Mouse (Mus musculus): Measurements from ENCODE around the gene Yy1. TPM values are rescaled to one million over a fixed set of nuclear protein-coding genes. Genes with fewer than 3 reads are reported as not detected.
A peak's percentile ranks its signal among the peaks of the same experiment; 100 is the strongest.

Gene Yy1
- polyA plus RNA-seq, 1 experiment = 13.9 TPM

DNA sequence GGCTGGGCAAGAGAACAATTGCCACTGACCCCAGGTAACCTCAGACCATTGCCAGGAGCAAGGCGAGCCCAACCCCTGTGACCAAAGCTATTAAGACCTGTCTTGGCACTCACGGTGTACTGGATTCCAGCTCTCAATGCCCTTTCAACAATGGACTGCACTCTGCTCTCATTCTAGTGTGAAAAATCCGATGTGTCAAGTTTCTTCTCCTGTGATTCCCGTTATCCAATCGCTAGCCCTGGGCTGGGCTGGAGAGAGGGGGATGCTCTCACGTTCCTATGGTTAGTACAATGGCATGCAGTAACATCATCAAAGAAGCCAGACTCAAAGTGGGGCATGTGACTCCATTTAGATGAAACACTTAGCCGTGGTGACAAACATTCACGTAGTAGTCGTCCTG, 41.0 kb upstream of the Yy1 start:
- Histone ChIP-seq H3K79me3 (ENCODE audit: low read depth) (no peaks in the 10 kb centered on the region), H3K4me3 (ENCODE audit: insufficient read depth, poor library complexity, severe bottlenecking) (no peak overlapping the region), H3ac (ENCODE audit: control insufficient read depth, insufficient read length, low read depth) (no peak overlapping the region), H3K36me3 (ENCODE audit: control insufficient read depth, insufficient read depth) (no peaks in the 10 kb centered on the region), H3K79me2 (ENCODE audit: control insufficient read depth, insufficient read depth) (no peaks in the 10 kb centered on the region), H3K27me3 (ENCODE audit: control insufficient read depth, insufficient read depth, insufficient read length) (peaks cover 8% of the 10 kb centered on the region)
- TF ChIP-seq USF1 (IDR thresholded peaks at IDR 0.05; ENCODE audit: low read depth) (peak; percentile 61), MYOD1 (IDR thresholded peaks at IDR 0.05; ENCODE audit: control insufficient read depth, insufficient read length, low read depth) (no peak)

DNA sequence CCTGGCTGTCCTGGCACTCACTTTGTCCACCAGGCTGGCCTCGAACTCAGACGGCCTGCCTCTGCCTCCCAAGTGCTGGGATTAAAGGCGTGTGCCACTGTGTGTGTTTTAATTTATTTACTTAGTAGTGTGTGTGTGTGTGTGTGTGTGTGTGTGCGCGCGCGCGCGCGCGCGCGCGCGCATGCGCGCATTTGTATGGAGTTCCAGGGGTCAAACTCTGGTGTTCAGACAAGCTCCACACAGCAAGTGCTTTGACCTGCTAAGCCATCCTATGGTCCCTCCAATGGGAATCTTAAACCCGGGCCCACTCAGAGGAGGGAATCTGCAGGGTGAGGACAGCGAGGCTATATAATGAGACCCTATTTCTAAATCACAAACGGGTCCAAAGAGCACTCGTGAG, 37.6 kb upstream of the Yy1 start:
- peaks cover 8% of the 10 kb centered on the region for H3K27me3 ChIP-seq (ENCODE audit: control insufficient read depth, insufficient read depth, insufficient read length)
- H3K79me2 ChIP-seq (ENCODE audit: control insufficient read depth, insufficient read depth) = no peaks in the 10 kb centered on the region
- no peaks in the 10 kb centered on the region for H3K79me3 ChIP-seq (ENCODE audit: low read depth)
- no peak for TF ChIP-seq MYOG (IDR thresholded peaks at IDR 0.05; ENCODE audit: control insufficient read depth, extremely low read depth, insufficient read length)
- TF ChIP-seq CEBPB (IDR thresholded peaks at IDR 0.05; ENCODE audit: low read depth) = no peak
- H3K4me3 ChIP-seq (ENCODE audit: insufficient read depth, poor library complexity, severe bottlenecking) = no peak overlapping the region
- H3ac ChIP-seq (ENCODE audit: control insufficient read depth, insufficient read length, low read depth) = no peak overlapping the region
- no peaks in the 10 kb centered on the region for H3K36me3 ChIP-seq (ENCODE audit: control insufficient read depth, insufficient read depth)

GRCm38 (mm10) chr12:108756611-108757010, 36.2 kb upstream of the Yy1 start:
- Histone ChIP-seq H3K4me3 (ENCODE audit: insufficient read depth, poor library complexity, severe bottlenecking) (no peak overlapping the region), H3K79me2 (ENCODE audit: control insufficient read depth, insufficient read depth) (no peaks in the 10 kb centered on the region), H3K27me3 (ENCODE audit: control insufficient read depth, insufficient read depth, insufficient read length) (peaks cover 3% of the 10 kb centered on the region), H3ac (ENCODE audit: control insufficient read depth, insufficient read length, low read depth) (no peak overlapping the region), H3K79me3 (ENCODE audit: low read depth) (no peaks in the 10 kb centered on the region), H3K36me3 (ENCODE audit: control insufficient read depth, insufficient read depth) (no peaks in the 10 kb centered on the region)
- TF ChIP-seq CTCF (IDR thresholded peaks at IDR 0.05; ENCODE audit: control insufficient read depth, insufficient read depth, insufficient read length) = no peak

DNA sequence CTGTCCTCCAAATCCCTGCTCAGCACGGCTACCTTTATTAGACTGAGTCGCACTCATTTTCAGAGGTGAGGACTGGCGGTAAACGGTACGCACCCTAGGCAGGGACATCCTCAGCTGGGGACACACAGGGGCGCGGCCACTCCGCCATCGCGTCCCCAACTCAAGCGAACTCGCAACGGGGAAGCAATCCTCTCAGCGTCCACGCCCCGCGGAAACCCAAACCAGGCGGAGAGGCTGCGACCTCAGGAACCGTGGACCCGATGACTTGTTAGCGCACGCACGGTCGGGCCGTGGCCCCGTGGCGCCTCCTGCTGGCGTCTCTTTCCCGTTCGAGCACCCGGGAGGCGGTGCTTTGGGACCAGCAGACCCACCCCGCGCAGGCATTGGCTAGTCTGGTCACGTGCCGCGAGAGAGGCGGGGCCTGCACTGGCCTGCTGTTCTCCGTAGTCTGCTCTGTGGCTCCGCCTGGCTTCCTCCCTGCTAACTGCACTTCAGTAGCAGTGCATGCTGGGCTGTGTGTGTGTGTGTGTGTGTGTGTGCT, 35.0 kb upstream of the Yy1 start:
- peak overlapping the region; percentile 18 for H3K4me3 ChIP-seq (ENCODE audit: insufficient read depth, poor library complexity, severe bottlenecking)
- no peaks in the 10 kb centered on the region for H3K79me3 ChIP-seq (ENCODE audit: low read depth)
- H3K36me3 ChIP-seq (ENCODE audit: control insufficient read depth, insufficient read depth) = no peaks in the 10 kb centered on the region
- no peaks in the 10 kb centered on the region for H3K79me2 ChIP-seq (ENCODE audit: control insufficient read depth, insufficient read depth)
- H3ac ChIP-seq (ENCODE audit: control insufficient read depth, insufficient read length, low read depth) = peak overlapping the region; percentile 58
- H3K27me3 ChIP-seq (ENCODE audit: control insufficient read depth, insufficient read depth, insufficient read length) = no peaks in the 10 kb centered on the region
- TF ChIP-seq USF1 (IDR thresholded peaks at IDR 0.05; ENCODE audit: low read depth) (peak; percentile 94), CTCF (IDR thresholded peaks at IDR 0.05; ENCODE audit: control insufficient read depth, insufficient read depth, insufficient read length) (peak; percentile 90), MYOD1 (IDR thresholded peaks at IDR 0.05; ENCODE audit: control insufficient read depth, insufficient read length, low read depth) (no peak)

DNA sequence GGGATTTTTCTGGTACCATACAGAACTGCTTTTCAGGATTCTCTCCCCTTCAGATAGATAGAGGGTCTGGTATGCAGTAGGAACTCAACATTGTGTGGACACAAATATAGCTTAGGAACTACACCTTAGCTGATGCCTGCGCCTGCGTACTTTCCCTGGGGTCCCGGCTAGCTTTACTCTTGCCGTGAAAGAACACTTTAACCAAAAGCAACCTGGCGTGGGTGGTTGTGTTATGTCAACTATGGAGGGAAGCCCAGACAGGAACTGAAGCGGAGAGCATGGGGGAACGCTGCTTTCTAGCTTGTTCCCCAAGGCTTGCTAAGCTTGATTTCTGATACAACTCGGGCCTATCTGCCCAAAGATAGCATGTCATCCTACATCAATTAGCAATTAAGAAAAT, 34.5 kb upstream of the Yy1 start:
- no peak overlapping the region for H3K4me3 ChIP-seq (ENCODE audit: insufficient read depth, poor library complexity, severe bottlenecking)
- no peaks in the 10 kb centered on the region for H3K79me2 ChIP-seq (ENCODE audit: control insufficient read depth, insufficient read depth)
- no peaks in the 10 kb centered on the region for H3K36me3 ChIP-seq (ENCODE audit: control insufficient read depth, insufficient read depth)
- no peak for TF ChIP-seq CEBPB (IDR thresholded peaks at IDR 0.05; ENCODE audit: low read depth)
- no peak for TF ChIP-seq MYOD1 (IDR thresholded peaks at IDR 0.05; ENCODE audit: control insufficient read depth, insufficient read length, low read depth)
- no peak for TF ChIP-seq FOSL1 (IDR thresholded peaks at IDR 0.05; ENCODE audit: insufficient read depth, low read length, poor library complexity, severe bottlenecking)
- TF ChIP-seq MYOG (IDR thresholded peaks at IDR 0.05; ENCODE audit: control insufficient read depth, extremely low read depth, insufficient read length) = no peak
- no peak for TF ChIP-seq MAX (IDR thresholded peaks at IDR 0.05)
- no peak for TF ChIP-seq CTCF (IDR thresholded peaks at IDR 0.05; ENCODE audit: control insufficient read depth, insufficient read depth, insufficient read length)
- no peak for TF ChIP-seq USF1 (IDR thresholded peaks at IDR 0.05; ENCODE audit: low read depth)
- no peak overlapping the region for H3ac ChIP-seq (ENCODE audit: control insufficient read depth, insufficient read length, low read depth)
- no peaks in the 10 kb centered on the region for H3K27me3 ChIP-seq (ENCODE audit: control insufficient read depth, insufficient read depth, insufficient read length)
- no peaks in the 10 kb centered on the region for H3K79me3 ChIP-seq (ENCODE audit: low read depth)

DNA sequence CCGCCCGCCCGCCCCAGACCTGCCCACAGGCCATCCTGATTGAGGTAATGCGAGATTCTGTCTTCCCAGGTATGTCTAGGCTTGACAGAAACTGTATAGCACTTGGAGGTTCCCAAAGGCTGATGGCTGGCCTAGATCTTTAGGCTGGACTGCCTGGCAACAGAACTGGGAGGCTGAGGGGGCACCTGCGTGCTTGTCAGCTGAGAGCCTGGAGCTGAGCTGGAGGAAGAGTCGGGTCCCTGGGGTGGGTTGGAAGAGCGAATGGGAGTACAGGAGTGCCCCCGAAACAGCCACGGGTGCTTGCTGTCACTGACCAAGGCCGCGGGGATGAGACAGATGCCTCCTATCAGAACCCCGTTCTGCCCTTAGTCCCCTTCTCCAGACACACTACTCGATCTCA, 34.1 kb upstream of the Yy1 start:
- Histone ChIP-seq H3K36me3 (ENCODE audit: control insufficient read depth, insufficient read depth) (no peaks in the 10 kb centered on the region), H3K79me2 (ENCODE audit: control insufficient read depth, insufficient read depth) (no peaks in the 10 kb centered on the region), H3ac (ENCODE audit: control insufficient read depth, insufficient read length, low read depth) (no peak overlapping the region), H3K27me3 (ENCODE audit: control insufficient read depth, insufficient read depth, insufficient read length) (no peaks in the 10 kb centered on the region), H3K4me3 (ENCODE audit: insufficient read depth, poor library complexity, severe bottlenecking) (no peak overlapping the region), H3K79me3 (ENCODE audit: low read depth) (no peaks in the 10 kb centered on the region)
- TF ChIP-seq CEBPB (IDR thresholded peaks at IDR 0.05; ENCODE audit: low read depth) = no peak
- TF ChIP-seq FOSL1 (IDR thresholded peaks at IDR 0.05; ENCODE audit: insufficient read depth, low read length, poor library complexity, severe bottlenecking) = no peak

GRCm38 (mm10) chr12:108759266-108759665, 33.5 kb upstream of the Yy1 start:
- Histone ChIP-seq H3K4me3 (ENCODE audit: insufficient read depth, poor library complexity, severe bottlenecking) (no peak overlapping the region), H3K27me3 (ENCODE audit: control insufficient read depth, insufficient read depth, insufficient read length) (no peaks in the 10 kb centered on the region), H3K36me3 (ENCODE audit: control insufficient read depth, insufficient read depth) (no peaks in the 10 kb centered on the region), H3K79me3 (ENCODE audit: low read depth) (no peaks in the 10 kb centered on the region), H3ac (ENCODE audit: control insufficient read depth, insufficient read length, low read depth) (no peak overlapping the region), H3K79me2 (ENCODE audit: control insufficient read depth, insufficient read depth) (no peaks in the 10 kb centered on the region)
- TF ChIP-seq FOSL1 (IDR thresholded peaks at IDR 0.05; ENCODE audit: insufficient read depth, low read length, poor library complexity, severe bottlenecking) = no peak
- TF ChIP-seq MAX (IDR thresholded peaks at IDR 0.05) = no peak
- no peak for TF ChIP-seq CTCF (IDR thresholded peaks at IDR 0.05; ENCODE audit: control insufficient read depth, insufficient read depth, insufficient read length)
- TF ChIP-seq CEBPB (IDR thresholded peaks at IDR 0.05; ENCODE audit: low read depth) = no peak
- TF ChIP-seq MYOD1 (IDR thresholded peaks at IDR 0.05; ENCODE audit: control insufficient read depth, insufficient read length, low read depth) = no peak
- TF ChIP-seq MYOG (IDR thresholded peaks at IDR 0.05; ENCODE audit: control insufficient read depth, extremely low read depth, insufficient read length) = no peak
- no peak for TF ChIP-seq USF1 (IDR thresholded peaks at IDR 0.05; ENCODE audit: low read depth)

Data from C2C12 (cell line).